Mouse (Mus musculus) embryonic facial prominence, embryonic 11.5 days (tissue): ENCODE data around the gene En1. TPM values are rescaled to one million over a fixed set of nuclear protein-coding genes. Genes with fewer than 3 reads are reported as not detected.
A peak's percentile ranks its signal among the peaks of the same experiment; 100 is the strongest.

ENCODE experiments used
- ATAC-seq: fragments of 200-750 bp; cut with Nextera tagmentation; replicated peaks from 2 replicates; pipeline ENCODE4 v1.8.0; 2017; ENCODE audit warnings: low read depth; ENCODE audit not compliant: insufficient number of reproducible peaks, low FRiP score, low TSS enrichment
- DNase-seq: peaks from one replicate; pipeline ENCODE4 v3.0.0-alpha.2; 2015; ENCODE audit warnings: low spot score
- H3K27ac ChIP-seq: fragments of 300-500 bp; sonication (generic); replicated peaks from 2 replicates; pipeline ENCODE4 v1.5.1; 2014; ENCODE audit warnings: mild to moderate bottlenecking, low read depth, low read length, control low read depth
- H3K27me3 ChIP-seq: fragments of 300-500 bp; sonication (generic); 2 replicates; pipeline ENCODE4 v1.6.1; 2014; ENCODE audit warnings: mild to moderate bottlenecking, low read length, moderate library complexity, mixed read lengths; ENCODE audit not compliant: control insufficient read depth, insufficient read depth
- H3K36me3 ChIP-seq: fragments of 300-500 bp; sonication (generic); replicated peaks from 2 replicates; pipeline ENCODE4 v1.6.1; 2014; ENCODE audit warnings: low read depth, mild to moderate bottlenecking, low read length, moderate library complexity, mixed read lengths; ENCODE audit not compliant: control insufficient read depth, insufficient read depth
- H3K4me1 ChIP-seq: fragments of 300-500 bp; sonication (generic); 2 replicates; pipeline ENCODE4 v1.6.1; 2014; ENCODE audit warnings: low read length, mixed read lengths; ENCODE audit not compliant: control insufficient read depth, insufficient read depth
- H3K4me2 ChIP-seq: fragments of 300-500 bp; sonication (generic); 2 replicates; pipeline ENCODE4 v1.6.1; 2014; ENCODE audit warnings: low read depth, mild to moderate bottlenecking, control low read depth, low read length, moderate library complexity
- H3K4me3 ChIP-seq: fragments of 300-500 bp; sonication (generic); 2 replicates; pipeline ENCODE4 v1.5.1; 2014; ENCODE audit warnings: low read depth, low read length, control low read depth
- H3K9ac ChIP-seq: fragments of 300-500 bp; sonication (generic); replicated peaks from 2 replicates; pipeline ENCODE4 v1.6.1; 2014; ENCODE audit warnings: mild to moderate bottlenecking, control low read depth, low read length
- H3K9me3 ChIP-seq: fragments of 300-500 bp; sonication (generic); replicated peaks from 2 replicates; pipeline ENCODE4 v1.6.1; 2016; ENCODE audit warnings: mild to moderate bottlenecking, low read length, inconsistent platforms, mixed read lengths; ENCODE audit not compliant: control insufficient read depth
- WGBS: fragments of 180-500 bp; shearing (Covaris S2); extraction: QIAGEN DNeasy Blood & Tissue Kit; methylation state at CpG from one replicate; pipeline ENCODE4 v1.1.7; 2014; 5-methylcytosine and 5-hydroxymethylcytosine counted together
- polyA plus RNA-seq: library from polyadenylated mRNA; unstranded; fragments of >200 nt; fragmentation: Nextera tagmentation; extraction: Ambion mirVana; gene quantifications from 2 replicates; pipeline ENCODE4 v1.2.1, GENCODE M21; 2014

The En1 gene
- polyA plus RNA-seq, 1 experiment from 2014 or later = 1.4 TPM

- Histone ChIP-seq H3K27me3 (peaks cover 62% of the 10 kb centered on the region), H3K27ac (no peak overlapping the region), H3K9ac (peak overlapping the region; percentile 37; the same call in 1 of the 2 replicates), H3K4me3 (peak overlapping the region; percentile 32), H3K9me3 (no peaks in the 10 kb centered on the region), H3K36me3 (no peaks in the 10 kb centered on the region), H3K4me2 (peak overlapping the region; percentile 74), H3K4me1 (peaks cover 5% of the 10 kb centered on the region; the same call in 1 of the 2 replicates)
- DNase-seq (peak; percentile 38), ATAC-seq (no peak; the same call in 1 of the 2 replicates)
- WGBS = under 1% methylated on average over 61 of the region's 83 CpGs
Measured at GRCm38 (mm10) chr1:120602876-120603655, 848 bp downstream of the En1 start.

GRCm38 (mm10) chr1:120603656-120604051 is 1.4 kb downstream of the En1 start:
- DNase-seq (peak; percentile 42), ATAC-seq (0 out of 2 replicates have a peak, but pooled peaks have one; percentile 20)
- 0 out of 2 replicates have a peak overlapping the region, but pooled peaks have one; percentile 15 for H3K9ac ChIP-seq
- no peaks in the 10 kb centered on the region for H3K36me3 ChIP-seq
- H3K9me3 ChIP-seq = no peaks in the 10 kb centered on the region
- H3K4me2 ChIP-seq = peak overlapping the region; percentile 74
- H3K4me3 ChIP-seq = peak overlapping the region; percentile 32
- H3K27ac ChIP-seq = no peak overlapping the region
- under 1% methylated on average over 35 of the region's 35 CpGs for WGBS
- peaks cover 5% of the 10 kb centered on the region; the same call in 1 of the 2 replicates for H3K4me1 ChIP-seq
- peaks cover 64% of the 10 kb centered on the region for H3K27me3 ChIP-seq

- no peak overlapping the region for H3K9ac ChIP-seq
- H3K4me2 ChIP-seq = no peak overlapping the region
- DNase-seq (no peak), ATAC-seq (no peak)
- peaks cover 5% of the 10 kb centered on the region; the same call in 1 of the 2 replicates for H3K4me1 ChIP-seq
- H3K4me3 ChIP-seq = no peak overlapping the region
- H3K27ac ChIP-seq = no peak overlapping the region
- peaks cover 66% of the 10 kb centered on the region for H3K27me3 ChIP-seq
- H3K9me3 ChIP-seq = no peaks in the 10 kb centered on the region
- 1% methylated on average over 30 of the region's 30 CpGs for WGBS
- H3K36me3 ChIP-seq = no peaks in the 10 kb centered on the region
Measured at GRCm38 (mm10) chr1:120604431-120605142, 2.4 kb downstream of the En1 start.

GRCm38 (mm10) chr1:120605143-120605435 is 2.9 kb downstream of the En1 start:
- Histone ChIP-seq H3K36me3 (no peaks in the 10 kb centered on the region), H3K4me2 (no peak overlapping the region), H3K4me1 (peaks cover 5% of the 10 kb centered on the region; the same call in 1 of the 2 replicates), H3K27ac (no peak overlapping the region), H3K4me3 (no peak overlapping the region), H3K9ac (no peak overlapping the region), H3K9me3 (no peaks in the 10 kb centered on the region), H3K27me3 (peaks cover 66% of the 10 kb centered on the region)
- WGBS = under 1% methylated on average over 8 of the region's 8 CpGs
- DNase-seq (no peak), ATAC-seq (no peak)

DNA sequence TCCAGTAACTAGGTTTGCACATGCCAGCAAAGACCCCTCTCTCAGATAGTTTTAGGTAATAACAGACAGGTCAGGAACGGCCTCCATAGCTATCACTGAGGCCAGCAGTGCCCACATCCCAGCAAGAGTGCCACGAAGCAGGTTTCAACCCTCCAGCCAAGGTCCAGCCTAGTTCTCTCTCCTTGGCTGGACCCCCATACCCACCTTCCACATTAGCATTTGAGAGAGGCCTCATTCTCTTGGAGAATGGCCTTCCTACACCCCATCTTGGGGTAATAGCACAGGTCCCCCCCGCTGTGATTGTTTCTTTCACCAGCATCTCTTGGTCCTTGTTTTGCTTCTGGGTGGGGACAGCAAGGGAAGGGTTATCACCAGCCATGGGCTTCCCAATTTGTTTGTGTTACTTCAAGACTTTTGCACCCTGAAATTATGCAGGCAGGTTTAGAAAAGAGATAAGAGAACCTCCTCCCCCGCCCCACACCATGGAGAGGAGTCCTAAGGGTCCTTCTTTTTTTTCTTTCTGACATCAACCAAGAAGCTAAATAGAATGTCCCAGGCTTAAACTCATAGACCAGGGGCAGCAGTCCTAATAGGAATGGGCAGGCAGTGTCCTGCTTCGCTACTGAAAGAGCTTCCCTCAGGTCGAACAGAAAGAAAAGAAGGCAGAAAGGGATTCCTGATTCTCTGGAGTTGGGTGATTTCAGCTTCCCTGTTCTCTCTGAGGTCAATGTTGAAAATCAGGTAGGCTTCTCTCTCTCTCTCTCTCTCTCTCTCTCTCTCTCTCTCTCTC is 3.5 kb downstream of the En1 start:
- Histone ChIP-seq H3K27ac (no peak overlapping the region), H3K9me3 (no peaks in the 10 kb centered on the region), H3K9ac (no peak overlapping the region), H3K4me1 (peaks cover 5% of the 10 kb centered on the region; the same call in 1 of the 2 replicates), H3K4me2 (no peak overlapping the region), H3K36me3 (no peaks in the 10 kb centered on the region), H3K27me3 (peaks cover 72% of the 10 kb centered on the region), H3K4me3 (no peak overlapping the region)
- WGBS = 3% methylated on average over 6 of the region's 6 CpGs
- ATAC-seq = no peak
- DNase-seq = no peak

DNA sequence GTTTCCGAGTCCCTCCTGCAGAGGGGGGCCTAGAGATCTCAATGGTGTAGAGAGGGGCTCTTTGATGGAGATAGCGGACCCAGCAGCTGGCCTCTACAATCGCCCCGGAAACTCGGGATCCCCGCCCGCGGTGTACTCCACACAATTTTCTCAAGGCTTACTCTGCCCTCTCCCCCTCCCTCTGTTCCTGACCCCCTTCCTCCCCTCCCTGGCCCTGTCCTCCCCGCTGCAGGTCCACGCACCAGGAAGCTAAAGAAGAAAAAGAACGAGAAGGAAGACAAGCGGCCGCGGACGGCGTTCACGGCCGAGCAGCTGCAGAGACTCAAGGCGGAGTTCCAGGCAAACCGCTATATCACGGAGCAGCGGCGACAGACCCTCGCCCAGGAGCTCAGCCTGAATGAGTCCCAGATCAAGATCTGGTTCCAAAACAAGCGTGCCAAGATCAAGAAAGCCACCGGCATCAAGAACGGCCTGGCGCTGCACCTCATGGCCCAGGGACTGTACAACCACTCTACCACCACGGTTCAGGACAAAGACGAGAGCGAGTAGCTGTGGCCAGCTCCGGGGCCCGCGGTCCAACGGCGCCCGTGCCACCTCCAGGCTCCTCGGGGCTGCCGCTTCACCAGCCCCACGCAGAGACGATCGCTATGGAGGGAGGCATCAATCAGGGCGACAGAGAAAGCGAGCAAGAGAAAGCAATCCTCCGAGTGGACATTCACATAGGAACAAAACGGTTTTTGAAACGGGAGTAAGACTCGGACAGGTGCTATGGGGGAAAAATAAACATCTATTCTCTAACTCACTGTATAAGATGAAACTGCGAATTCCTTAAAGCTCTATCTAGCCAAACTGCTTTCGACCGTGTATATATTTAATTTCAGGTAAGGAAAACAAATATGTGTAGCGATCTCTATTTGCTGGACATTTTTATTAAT is 4.7 kb downstream of the En1 start:
- no peaks in the 10 kb centered on the region for H3K36me3 ChIP-seq
- H3K4me1 ChIP-seq = peaks cover 5% of the 10 kb centered on the region; the same call in 1 of the 2 replicates
- WGBS = under 1% methylated on average over 52 of the region's 52 CpGs
- no peak overlapping the region for H3K27ac ChIP-seq
- H3K4me3 ChIP-seq = no peak overlapping the region
- no peak overlapping the region for H3K4me2 ChIP-seq
- ATAC-seq (no peak), DNase-seq (peak; percentile 48)
- 0 out of 2 replicates have a peak overlapping the region, but pooled peaks have one; percentile 10 for H3K9ac ChIP-seq
- H3K9me3 ChIP-seq = no peaks in the 10 kb centered on the region
- peaks cover 78% of the 10 kb centered on the region for H3K27me3 ChIP-seq
